Mouse (Mus musculus): ENCODE data around the gene Palm.

DNA sequence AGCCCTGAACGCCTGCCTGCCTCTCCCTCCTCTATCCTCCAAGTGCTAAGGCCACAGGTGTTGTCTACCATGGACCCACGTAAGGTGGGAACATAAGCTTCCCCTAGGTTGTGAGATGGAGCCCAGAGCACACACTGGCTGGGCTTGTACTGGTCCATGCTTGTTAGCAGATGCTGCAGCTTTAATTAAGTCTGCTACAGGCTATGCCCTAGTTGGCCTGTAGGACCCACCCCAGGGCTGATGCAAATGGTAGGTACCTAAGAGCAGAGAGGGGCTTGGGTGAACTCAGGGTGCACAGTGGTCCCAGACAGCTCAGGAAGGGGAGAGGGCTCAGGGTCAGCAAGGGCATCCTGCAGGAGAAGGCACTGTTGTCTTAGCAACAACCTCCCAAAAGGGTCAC, 3.8 kb upstream of the Palm start:
- no peak for TF ChIP-seq POLR2A (IDR thresholded peaks at IDR 0.05; ENCODE audit: borderline replicate concordance, extremely low read depth, low read depth, low read length)
- TF ChIP-seq CTCF (IDR thresholded peaks at IDR 0.05; ENCODE audit: insufficient read depth, low read length): no peak
